Mouse (Mus musculus): ENCODE results near the gene Ttll5.

- TF ChIP-seq EP300 (optimal IDR thresholded peaks at IDR 0.05) (no peak), CTCF (IDR thresholded peaks at IDR 0.05; ENCODE audit: low read depth) (no peak)
Observed at GRCm38 (mm10) chr12:85795551-85795950, 28.9 kb upstream of the Ttll5 start.

Data from stomach, postnatal 0 days (tissue).